Mouse (Mus musculus) small intestine, adult 2 months (tissue): Measurements from ENCODE around the gene Smarce1.

Source experiments
- CTCF ChIP-seq: fragments of 200-500 bp; IDR thresholded peaks from 2 replicates; pipeline ENCODE4 v1.5.1; 2012; ENCODE audit warnings: low read depth, mild to moderate bottlenecking, control low read depth, inconsistent platforms, low read length, moderate library complexity, mixed read lengths; ENCODE audit not compliant: insufficient replicate concordance, insufficient read length; ENCODE audit errors: extremely low read depth
- POLR2A ChIP-seq: fragments of 200-500 bp; IDR thresholded peaks from 2 replicates; pipeline ENCODE4 v1.6.1; 2012; ENCODE audit warnings: low read depth, mild to moderate bottlenecking, control low read depth, inconsistent platforms, low read length, moderate library complexity

- no peak for TF ChIP-seq CTCF
- TF ChIP-seq POLR2A, result no peak
These were observed 35.0 kb upstream of the Smarce1 start for GRCm38 (mm10) chr11:99265796-99266195.
